Mouse (Mus musculus): Measurements from ENCODE around the gene Raph1. TPM values are rescaled to one million over a fixed set of nuclear protein-coding genes. Genes with fewer than 3 reads are reported as not detected.
"Not testable (repeated sequence)": the region's sequence is repeated elsewhere in the genome, so short reads cannot be mapped to it uniquely, and the experiment has no call there.

Raph1 gene
- polyA plus RNA-seq, 1 experiment from 2014 or later, result 33.7 TPM

- no peak for ATAC-seq (ENCODE audit: low read depth)
- H3K4me1 ChIP-seq (ENCODE audit: control insufficient read depth, insufficient read depth, low read length), result no peaks in the 10 kb centered on the region
- H3K4me2 ChIP-seq (ENCODE audit: low read depth, low read length), result no peak overlapping the region
- H3K27ac ChIP-seq (ENCODE audit: low read depth, low read length), result no peak overlapping the region
- WGBS, result 100% methylated on average over 1 of the region's 1 CpGs
- no peak overlapping the region for H3K4me3 ChIP-seq (ENCODE audit: low read depth, low read length)
- H3K27me3 ChIP-seq (ENCODE audit: control insufficient read depth, insufficient read depth, low read length), result no peaks in the 10 kb centered on the region
- H3K36me3 ChIP-seq (ENCODE audit: control insufficient read depth, insufficient read depth, low read length), result peaks cover 16% of the 10 kb centered on the region
- H3K9ac ChIP-seq (replicated peaks; ENCODE audit: low read depth, low read length), result no peak overlapping the region
- no peaks in the 10 kb centered on the region for H3K9me3 ChIP-seq (ENCODE audit: control insufficient read depth, low read length)
Observed at GRCm38 (mm10) chr1:60482881-60483280, 84.0 kb downstream of the Raph1 start.

- H3K36me3 ChIP-seq (ENCODE audit: control insufficient read depth, insufficient read depth, low read length), result peaks cover 10% of the 10 kb centered on the region
- H3K27me3 ChIP-seq (ENCODE audit: control insufficient read depth, insufficient read depth, low read length), result no peaks in the 10 kb centered on the region
- H3K4me3 ChIP-seq (ENCODE audit: low read depth, low read length), result no peak overlapping the region
- WGBS, result 42% methylated on average over 1 of the region's 1 CpGs
- no peaks in the 10 kb centered on the region for H3K4me1 ChIP-seq (ENCODE audit: control insufficient read depth, insufficient read depth, low read length)
- no peak for ATAC-seq (ENCODE audit: low read depth)
- no peak overlapping the region for H3K9ac ChIP-seq (replicated peaks; ENCODE audit: low read depth, low read length)
- no peak overlapping the region for H3K27ac ChIP-seq (ENCODE audit: low read depth, low read length)
- H3K9me3 ChIP-seq (ENCODE audit: control insufficient read depth, low read length), result no peaks in the 10 kb centered on the region
- no peak overlapping the region for H3K4me2 ChIP-seq (ENCODE audit: low read depth, low read length)
Observed at GRCm38 (mm10) chr1:60481561-60481960, 85.3 kb downstream of the Raph1 start.

- Histone ChIP-seq H3K27me3 (ENCODE audit: control insufficient read depth, insufficient read depth, low read length) (no peaks in the 10 kb centered on the region), H3K27ac (ENCODE audit: low read depth, low read length) (no peak overlapping the region), H3K4me1 (ENCODE audit: control insufficient read depth, insufficient read depth, low read length) (no peaks in the 10 kb centered on the region), H3K36me3 (ENCODE audit: control insufficient read depth, insufficient read depth, low read length) (peaks cover 18% of the 10 kb centered on the region), H3K9ac (replicated peaks; ENCODE audit: low read depth, low read length) (no peak overlapping the region), H3K4me2 (ENCODE audit: low read depth, low read length) (no peak overlapping the region), H3K9me3 (ENCODE audit: control insufficient read depth, low read length) (no peaks in the 10 kb centered on the region), H3K4me3 (ENCODE audit: low read depth, low read length) (no peak overlapping the region)
- ATAC-seq (ENCODE audit: low read depth), result no peak
- 92% methylated on average over 7 of the region's 7 CpGs for WGBS
Observed at GRCm38 (mm10) chr1:60470541-60470940, 96.4 kb downstream of the Raph1 start.

- Histone ChIP-seq H3K4me1 (ENCODE audit: control insufficient read depth, insufficient read depth, low read length) (no peaks in the 10 kb centered on the region), H3K4me3 (ENCODE audit: low read depth, low read length) (no peak overlapping the region), H3K4me2 (ENCODE audit: low read depth, low read length) (no peak overlapping the region), H3K9ac (replicated peaks; ENCODE audit: low read depth, low read length) (no peak overlapping the region), H3K9me3 (ENCODE audit: control insufficient read depth, low read length) (no peaks in the 10 kb centered on the region), H3K27ac (ENCODE audit: low read depth, low read length) (no peak overlapping the region), H3K36me3 (ENCODE audit: control insufficient read depth, insufficient read depth, low read length) (peaks cover 20% of the 10 kb centered on the region), H3K27me3 (ENCODE audit: control insufficient read depth, insufficient read depth, low read length) (no peaks in the 10 kb centered on the region)
- no peak for ATAC-seq (ENCODE audit: low read depth)
- 89% methylated on average over 2 of the region's 2 CpGs for WGBS
Observed at GRCm38 (mm10) chr1:60469491-60469890, 97.4 kb downstream of the Raph1 start.

GRCm38 (mm10) chr1:60460623-60461022, 106.3 kb downstream of the Raph1 start:
- Histone ChIP-seq H3K4me2 (ENCODE audit: low read depth, low read length) (no peak overlapping the region), H3K27me3 (ENCODE audit: control insufficient read depth, insufficient read depth, low read length) (no peaks in the 10 kb centered on the region), H3K9me3 (ENCODE audit: control insufficient read depth, low read length) (no peaks in the 10 kb centered on the region), H3K9ac (replicated peaks; ENCODE audit: low read depth, low read length) (no peak overlapping the region), H3K4me3 (ENCODE audit: low read depth, low read length) (no peak overlapping the region), H3K27ac (ENCODE audit: low read depth, low read length) (no peak overlapping the region), H3K4me1 (ENCODE audit: control insufficient read depth, insufficient read depth, low read length) (no peaks in the 10 kb centered on the region), H3K36me3 (ENCODE audit: control insufficient read depth, insufficient read depth, low read length) (peaks cover 12% of the 10 kb centered on the region)
- no peak for ATAC-seq (ENCODE audit: low read depth)
- WGBS, result 86% methylated on average over 1 of the region's 1 CpGs

GRCm38 (mm10) chr1:60449896-60450295, 117.0 kb downstream of the Raph1 start:
- H3K36me3 ChIP-seq (ENCODE audit: control insufficient read depth, insufficient read depth, low read length), result peaks cover 13% of the 10 kb centered on the region; the same call in 1 of the 2 replicates
- no peak overlapping the region for H3K4me2 ChIP-seq (ENCODE audit: low read depth, low read length)

GRCm38 (mm10) chr1:60447067-60447466, 119.8 kb downstream of the Raph1 start:
- ATAC-seq (ENCODE audit: low read depth), result no peak
- Histone ChIP-seq H3K4me1 (ENCODE audit: control insufficient read depth, insufficient read depth, low read length) (no peaks in the 10 kb centered on the region), H3K36me3 (ENCODE audit: control insufficient read depth, insufficient read depth, low read length) (peaks cover 7% of the 10 kb centered on the region; the same call in 1 of the 2 replicates), H3K9ac (replicated peaks; ENCODE audit: low read depth, low read length) (no peak overlapping the region), H3K4me3 (ENCODE audit: low read depth, low read length) (no peak overlapping the region), H3K27ac (ENCODE audit: low read depth, low read length) (no peak overlapping the region), H3K27me3 (ENCODE audit: control insufficient read depth, insufficient read depth, low read length) (no peaks in the 10 kb centered on the region), H3K9me3 (ENCODE audit: control insufficient read depth, low read length) (no peaks in the 10 kb centered on the region), H3K4me2 (ENCODE audit: low read depth, low read length) (no peak overlapping the region)
- WGBS, result 85% methylated on average over 12 of the region's 12 CpGs

More at GRCm38 (mm10) chr1:60449896-60450295, 117.0 kb downstream of the Raph1 start:
- Histone ChIP-seq H3K4me1 (ENCODE audit: control insufficient read depth, insufficient read depth, low read length) (no peaks in the 10 kb centered on the region), H3K4me3 (ENCODE audit: low read depth, low read length) (no peak overlapping the region), H3K27ac (ENCODE audit: low read depth, low read length) (no peak overlapping the region), H3K27me3 (ENCODE audit: control insufficient read depth, insufficient read depth, low read length) (no peaks in the 10 kb centered on the region), H3K9me3 (ENCODE audit: control insufficient read depth, low read length) (no peaks in the 10 kb centered on the region), H3K9ac (replicated peaks; ENCODE audit: low read depth, low read length) (no peak overlapping the region)
- ATAC-seq (ENCODE audit: low read depth), result no peak
- WGBS, result 38% methylated on average over 1 of the region's 1 CpGs

- not testable (repeated sequence) for H3K4me2 ChIP-seq (ENCODE audit: low read depth, low read length); H3K27me3 ChIP-seq (ENCODE audit: control insufficient read depth, insufficient read depth, low read length); H3K36me3 ChIP-seq (ENCODE audit: control insufficient read depth, insufficient read depth, low read length); H3K9me3 ChIP-seq (ENCODE audit: control insufficient read depth, low read length); H3K27ac ChIP-seq (ENCODE audit: low read depth, low read length); H3K9ac ChIP-seq (replicated peaks; ENCODE audit: low read depth, low read length); ATAC-seq (ENCODE audit: low read depth); H3K4me3 ChIP-seq (ENCODE audit: low read depth, low read length); H3K4me1 ChIP-seq (ENCODE audit: control insufficient read depth, insufficient read depth, low read length)
- 82% methylated on average over 5 of the region's 5 CpGs for WGBS
Observed at GRCm38 (mm10) chr1:60441438-60441837, 125.5 kb downstream of the Raph1 start.

- Histone ChIP-seq H3K4me3 (ENCODE audit: low read depth, low read length) (no peak overlapping the region), H3K9ac (replicated peaks; ENCODE audit: low read depth, low read length) (no peak overlapping the region), H3K27me3 (ENCODE audit: control insufficient read depth, insufficient read depth, low read length) (no peaks in the 10 kb centered on the region), H3K36me3 (ENCODE audit: control insufficient read depth, insufficient read depth, low read length) (no peaks in the 10 kb centered on the region), H3K4me1 (ENCODE audit: control insufficient read depth, insufficient read depth, low read length) (no peaks in the 10 kb centered on the region; the same call in 1 of the 2 replicates), H3K9me3 (ENCODE audit: control insufficient read depth, low read length) (no peaks in the 10 kb centered on the region), H3K4me2 (ENCODE audit: low read depth, low read length) (no peak overlapping the region), H3K27ac (ENCODE audit: low read depth, low read length) (no peak overlapping the region)
- 8% methylated on average over 1 of the region's 1 CpGs for WGBS
- no peak for ATAC-seq (ENCODE audit: low read depth)
Observed at GRCm38 (mm10) chr1:60432497-60432896, 134.4 kb downstream of the Raph1 start.
